Mouse (Mus musculus): ENCODE data around the gene Szt2.

Gene Szt2

DNA sequence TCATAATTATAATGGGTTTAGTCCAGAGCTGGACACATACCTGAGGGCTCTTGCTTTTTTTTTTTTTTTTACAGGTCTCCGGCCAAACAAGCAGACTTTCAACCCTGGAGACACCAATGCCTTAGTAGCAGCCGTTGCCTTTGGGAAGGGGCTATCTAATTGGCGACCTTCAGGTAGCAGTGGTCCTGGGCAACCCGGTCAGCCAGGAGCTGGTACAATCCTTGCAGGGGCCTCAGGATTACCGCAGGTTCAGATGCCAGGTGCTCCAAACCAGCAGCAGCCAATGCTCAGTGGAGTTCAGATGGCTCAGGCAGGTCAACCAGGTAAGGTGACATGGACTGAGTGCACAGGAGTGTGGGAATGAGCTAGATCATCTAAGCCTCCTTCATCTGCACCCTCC, 4.5 kb upstream of the Szt2 start:
- no peak for DNase-seq (ENCODE audit: low read depth, low spot score)

DNA sequence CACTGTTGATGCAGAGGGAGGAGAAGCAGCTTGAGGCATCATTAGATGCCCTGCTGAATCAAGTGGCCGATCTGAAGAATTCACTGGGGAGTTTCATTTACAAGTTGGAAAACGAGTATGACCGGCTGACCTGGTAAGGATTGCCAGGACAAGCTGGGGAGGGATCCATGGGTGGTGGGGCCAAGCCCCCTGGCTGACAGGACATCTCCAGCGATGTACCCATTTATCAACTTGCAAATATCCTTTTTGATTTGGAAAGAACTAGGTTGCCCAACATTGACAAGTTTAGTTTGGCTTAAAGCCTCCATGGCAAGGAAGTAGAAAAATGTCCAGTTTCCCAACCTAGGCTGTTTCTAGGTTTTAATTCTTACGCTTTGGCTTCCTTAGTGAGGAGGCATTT, 1.8 kb upstream of the Szt2 start:
- DNase-seq (ENCODE audit: low read depth, low spot score): no peak

DNA sequence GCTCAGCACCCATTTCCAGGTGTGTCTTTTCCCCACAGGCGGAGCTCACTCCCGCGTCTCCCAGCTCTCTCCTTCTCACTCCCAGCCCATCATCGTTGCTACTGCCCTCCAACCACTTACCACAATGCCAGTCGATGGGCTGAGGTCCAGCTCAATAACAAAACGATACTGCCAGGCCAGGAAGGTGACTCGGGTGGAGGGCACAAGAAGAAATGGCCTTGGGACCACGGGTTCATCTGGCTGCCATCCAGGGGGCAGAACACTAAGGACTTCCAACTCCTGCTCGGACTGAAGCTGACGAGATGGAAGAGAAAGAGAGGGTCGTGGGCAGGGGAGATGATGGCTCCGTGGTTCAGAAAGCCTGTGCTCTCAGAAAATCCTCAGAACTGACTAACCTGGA, 6.4 kb downstream of the Szt2 start:
- DNase-seq (ENCODE audit: low read depth, low spot score): no peak

DNA sequence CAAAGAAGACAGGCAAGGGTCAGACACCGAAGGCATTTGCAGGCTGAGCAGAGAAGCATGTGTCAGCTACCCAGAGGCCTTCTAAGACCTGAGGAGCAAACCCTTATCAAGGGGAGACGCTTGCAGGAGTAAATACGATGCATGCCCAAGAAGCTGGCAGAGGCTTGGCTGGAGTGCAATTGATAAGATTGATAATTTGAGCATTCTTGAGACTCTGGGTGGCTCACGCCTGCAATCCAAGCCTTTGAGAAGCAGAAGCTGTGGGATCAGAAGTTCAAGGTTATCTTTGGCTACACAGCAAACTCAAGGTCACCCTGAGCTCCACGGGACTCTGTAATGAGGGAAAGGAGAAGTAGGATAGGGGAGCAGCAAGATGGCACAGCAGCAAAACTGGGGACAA, 7.2 kb downstream of the Szt2 start:
- DNase-seq (ENCODE audit: low read depth, low spot score): no peak

DNA sequence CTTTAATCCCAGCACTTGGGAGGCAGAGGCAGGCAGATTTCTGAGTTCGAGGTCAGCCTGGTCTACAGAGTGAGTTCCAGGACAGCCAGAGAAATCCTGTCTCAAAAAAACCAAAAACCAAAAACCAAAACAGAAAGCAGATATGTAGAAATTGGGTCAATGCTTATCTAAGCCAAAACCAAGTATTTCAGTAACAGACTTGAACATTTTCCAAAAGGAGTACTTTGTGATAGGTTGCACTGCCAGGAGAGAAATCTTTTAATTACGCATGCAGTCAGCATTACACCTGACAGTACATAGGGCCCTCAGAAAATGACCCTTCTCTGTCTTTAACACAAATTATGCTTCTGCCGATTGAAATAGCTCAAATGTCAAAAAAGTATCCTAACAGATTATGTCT, 7.7 kb downstream of the Szt2 start:
- no peak for DNase-seq (ENCODE audit: low read depth, low spot score)

- DNase-seq (ENCODE audit: low read depth, low spot score): no peak
These were observed 10.7 kb downstream of the Szt2 start for GRCm38 (mm10) chr4:118398400-118398799.

- no peak for DNase-seq (ENCODE audit: low read depth, low spot score)
These were observed 12.6 kb downstream of the Szt2 start for GRCm38 (mm10) chr4:118396433-118396832.

DNA sequence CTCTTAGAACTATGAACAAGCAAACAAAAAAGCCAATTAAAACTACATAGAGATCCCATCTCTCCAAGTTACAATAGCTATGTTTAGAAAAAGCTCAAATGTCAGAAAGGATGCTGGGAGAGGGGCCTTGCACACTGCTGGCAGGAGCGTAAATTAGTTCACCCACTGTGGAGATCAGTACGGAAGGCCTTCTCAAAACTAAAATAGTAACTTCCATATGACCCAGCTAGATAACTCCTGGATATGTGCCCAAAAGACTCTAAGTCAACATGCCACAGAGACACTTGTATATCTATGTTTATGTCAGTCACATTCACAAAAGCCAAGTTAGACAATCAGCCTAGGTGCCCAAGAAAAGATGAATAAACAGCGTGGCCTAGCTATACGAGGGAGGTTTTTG, 13.8 kb downstream of the Szt2 start:
- no peak for DNase-seq (ENCODE audit: low read depth, low spot score)

- DNase-seq (ENCODE audit: low read depth, low spot score): no peak
These were observed 14.6 kb downstream of the Szt2 start for GRCm38 (mm10) chr4:118394505-118394904.

GRCm38 (mm10) chr4:118390146-118390545, 18.9 kb downstream of the Szt2 start:
- DNase-seq (ENCODE audit: low read depth, low spot score): no peak

- DNase-seq (ENCODE audit: low read depth, low spot score): no peak
These were observed 21.8 kb downstream of the Szt2 start for GRCm38 (mm10) chr4:118387316-118387715.

GRCm38 (mm10) chr4:118383271-118383670, 25.8 kb downstream of the Szt2 start:
- DNase-seq (ENCODE audit: low read depth, low spot score): no peak

DNA sequence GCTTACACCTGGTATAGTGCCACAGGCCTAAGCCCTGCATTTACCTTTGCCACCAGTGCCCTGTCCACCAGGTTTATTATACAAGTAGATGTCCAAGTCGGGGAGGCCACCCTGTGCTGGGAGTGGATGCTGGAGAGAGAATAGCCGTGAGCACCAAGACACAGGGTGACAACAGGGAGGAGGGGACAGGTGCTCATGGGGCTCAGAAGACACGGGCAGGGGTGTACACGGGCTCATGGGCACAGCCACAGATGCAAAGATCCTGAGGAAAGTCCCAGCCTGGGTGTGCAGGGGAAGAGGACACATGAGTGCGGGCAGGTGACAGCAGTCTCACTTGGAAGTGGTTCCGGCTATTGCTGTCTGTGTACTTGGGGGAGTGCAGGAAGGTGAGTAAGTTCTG, 33.1 kb downstream of the Szt2 start:
- no peak for DNase-seq (ENCODE audit: low read depth, low spot score)

GRCm38 (mm10) chr4:118371822-118372221, 37.3 kb downstream of the Szt2 start:
- DNase-seq (ENCODE audit: low read depth, low spot score): no peak

DNA sequence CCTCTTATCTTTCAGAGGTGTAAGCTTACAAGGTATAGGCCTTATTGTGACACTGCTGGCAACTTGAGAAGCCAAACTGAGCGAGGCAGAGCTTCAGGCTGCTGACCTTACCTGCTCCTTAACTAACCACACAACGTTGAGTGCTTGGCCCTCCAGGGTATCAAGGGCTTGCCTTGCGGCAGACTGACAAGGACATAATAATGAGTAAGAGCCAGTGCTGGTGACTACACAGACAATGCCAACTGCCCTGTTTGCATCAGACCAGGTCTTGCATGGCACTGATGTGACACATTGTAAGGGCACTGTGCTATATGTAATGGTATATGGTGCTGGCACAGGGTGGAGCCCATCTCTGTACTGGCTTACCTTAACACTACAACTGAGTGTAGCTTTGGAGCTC, 40.5 kb downstream of the Szt2 start:
- DNase-seq (ENCODE audit: low read depth, low spot score): no peak

DNA sequence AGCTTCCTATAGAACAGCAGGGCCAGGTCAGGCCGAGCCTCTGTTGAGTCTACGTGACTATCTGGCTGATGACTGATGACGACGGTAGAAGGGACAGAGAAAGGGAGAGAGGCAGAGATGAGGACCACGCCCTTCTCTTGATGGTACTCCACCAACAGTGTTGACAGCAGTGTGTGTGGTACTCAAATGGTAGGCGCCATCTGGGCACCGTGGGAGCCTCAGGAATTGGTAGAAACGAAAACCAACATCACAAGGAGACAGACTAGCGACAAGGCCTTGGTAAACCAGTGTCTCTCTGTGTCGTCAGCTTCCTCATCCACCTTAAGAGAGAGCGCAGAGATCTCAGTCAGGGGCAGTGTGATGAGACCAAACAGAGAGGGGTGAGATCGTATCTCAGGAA, 41.5 kb downstream of the Szt2 start:
- no peak for DNase-seq (ENCODE audit: low read depth, low spot score)

DNA sequence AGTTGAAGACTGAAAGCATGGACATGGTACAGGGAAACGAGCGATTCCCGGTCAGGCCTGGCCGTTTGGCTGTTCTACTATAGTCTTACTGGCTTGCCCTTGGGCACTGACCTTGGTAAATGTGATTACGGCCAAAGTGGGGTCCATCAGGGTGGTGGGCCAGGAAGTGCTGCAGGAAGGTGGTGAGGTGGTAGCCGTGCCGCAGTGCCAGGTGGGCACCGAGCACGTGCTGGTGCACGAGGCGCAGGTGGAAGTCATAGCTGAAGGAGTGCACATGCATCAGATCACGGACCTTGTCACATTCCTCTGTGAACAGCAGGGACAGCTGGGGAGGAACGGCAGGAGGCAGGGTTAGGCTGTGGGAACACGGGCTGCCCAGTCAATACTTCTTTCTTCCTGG, 43.1 kb downstream of the Szt2 start:
- DNase-seq (ENCODE audit: low read depth, low spot score): no peak

- DNase-seq (ENCODE audit: low read depth, low spot score): no peak
These were observed 44.4 kb downstream of the Szt2 start for GRCm38 (mm10) chr4:118364641-118365040.

DNA sequence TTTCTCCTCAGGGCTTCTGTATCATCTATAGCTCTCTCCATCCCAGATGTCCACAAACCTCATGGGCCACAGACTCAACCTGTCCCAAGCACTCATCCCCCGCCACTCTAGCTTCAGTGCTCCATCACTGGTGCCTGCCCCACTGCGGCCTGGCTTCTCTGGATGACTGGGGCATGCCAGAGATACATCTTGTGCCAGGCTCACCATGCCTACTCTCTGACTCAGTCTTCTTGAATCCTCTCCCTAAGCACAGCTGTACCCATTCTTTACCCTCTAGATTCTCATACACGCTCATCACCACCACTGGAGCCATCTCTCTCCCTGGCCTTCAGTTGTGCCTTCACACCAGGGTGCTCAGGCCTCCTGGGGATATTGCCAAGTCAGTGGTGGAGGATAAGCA, 45.1 kb downstream of the Szt2 start:
- DNase-seq (ENCODE audit: low read depth, low spot score): no peak

DNA sequence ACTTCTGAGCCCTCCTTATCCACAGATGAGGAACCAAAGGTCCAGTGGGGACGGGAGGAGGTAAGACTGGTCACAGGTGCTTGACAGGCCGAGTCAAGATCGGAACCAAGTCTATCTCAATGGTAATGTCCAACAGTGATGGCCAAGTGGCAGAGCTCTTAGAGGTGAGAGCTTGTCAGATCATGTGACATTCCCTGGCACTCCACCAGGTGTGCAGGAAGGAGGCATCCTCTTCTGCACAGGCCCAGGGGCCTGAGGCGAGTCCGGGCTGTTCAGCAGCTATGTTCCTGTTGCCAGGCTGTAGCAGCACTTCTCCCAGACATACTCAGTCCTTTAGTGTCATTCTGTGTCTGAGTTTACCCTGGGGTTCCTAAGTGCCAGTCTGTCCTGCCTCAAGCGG, 46.2 kb downstream of the Szt2 start:
- DNase-seq (ENCODE audit: low read depth, low spot score): no peak

DNA sequence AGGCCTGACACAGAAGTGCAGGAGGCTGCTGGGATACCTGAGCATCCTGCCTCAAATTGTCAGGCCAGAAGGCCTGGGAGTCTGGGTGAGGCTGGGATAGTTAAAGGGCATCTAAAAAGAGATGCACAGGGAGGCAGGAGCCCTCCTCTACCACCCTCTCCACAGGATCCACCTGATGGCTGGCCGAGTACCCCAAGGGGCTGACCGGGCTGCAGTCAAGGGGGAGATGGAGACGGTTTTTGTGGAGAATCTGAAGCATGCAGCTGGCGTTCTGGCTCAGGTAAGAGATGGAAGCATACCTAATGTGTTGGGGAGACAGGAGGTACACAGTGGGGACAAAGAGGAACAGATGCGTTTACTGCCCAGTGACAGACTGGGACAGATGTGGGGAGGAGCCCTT, 47.6 kb downstream of the Szt2 start:
- DNase-seq (ENCODE audit: low read depth, low spot score): no peak

DNA sequence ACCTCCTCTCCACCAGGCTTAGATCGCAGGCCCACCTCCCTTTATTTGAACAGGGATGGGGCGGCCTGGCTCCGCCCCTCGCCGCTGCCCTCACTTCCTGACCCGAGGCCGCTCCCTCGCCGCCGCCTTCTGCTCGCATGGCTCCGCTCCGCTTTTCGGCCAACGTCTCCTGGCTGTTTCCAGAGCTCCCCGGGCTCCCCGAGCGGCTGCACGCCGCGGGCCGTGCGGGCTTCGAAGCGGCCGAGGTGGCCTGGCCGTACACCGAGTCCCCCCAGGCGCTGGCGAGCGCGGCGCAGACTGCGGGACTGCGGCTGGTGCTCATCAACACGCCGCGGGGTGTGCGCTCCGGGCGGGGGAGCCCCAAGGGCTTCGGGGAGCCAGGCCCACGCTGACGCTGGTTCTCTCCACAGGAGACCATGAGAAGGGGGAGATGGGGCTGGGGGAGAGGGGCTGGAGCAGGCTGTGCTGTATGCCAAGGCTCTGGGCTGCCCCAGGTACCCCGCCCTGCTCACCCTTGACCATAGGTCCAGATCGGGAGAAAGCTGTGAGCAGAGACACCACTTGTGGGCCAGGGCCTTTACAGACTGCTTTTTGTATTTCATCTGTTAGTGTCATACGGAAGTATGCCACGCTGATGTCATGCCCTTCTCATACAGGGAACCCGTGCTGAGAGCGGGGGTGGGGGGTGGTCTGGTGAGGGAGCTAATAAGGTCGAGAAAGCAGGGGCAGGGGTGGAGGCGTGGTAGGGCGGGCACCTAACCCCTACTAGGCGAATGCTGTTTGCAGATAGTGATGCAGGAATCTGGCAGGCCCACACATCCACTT, 49.0 kb downstream of the Szt2 start:
- DNase-seq (ENCODE audit: low read depth, low spot score): no peak

GRCm38 (mm10) chr4:118359211-118359895, 49.7 kb downstream of the Szt2 start:
- no peak for DNase-seq (ENCODE audit: low read depth, low spot score)

Data from brain, embryonic 18.5 days (tissue).